Mouse (Mus musculus) gastrocnemius, adult 2 months (tissue): ENCODE data around the gene Suds3. TPM values are rescaled to one million over a fixed set of nuclear protein-coding genes. Genes with fewer than 3 reads are reported as not detected.

Experiments
- DNase-seq: peaks from one replicate; pipeline ENCODE4 v3.0.0; 2022
- H3K27ac ChIP-seq: fragments of 200-600 bp; 2 replicates; pipeline ENCODE4 v1.8.1; 2022; ENCODE audit warnings: mild to moderate bottlenecking
- H3K4me3 ChIP-seq: fragments of 200-600 bp; 2 replicates; pipeline ENCODE4 v1.8.1; 2022; ENCODE audit warnings: mild to moderate bottlenecking, moderate library complexity
- CTCF ChIP-seq: fragments of 200-600 bp; IDR thresholded peaks from 2 replicates; pipeline ENCODE4 v1.8.1; 2022; ENCODE audit warnings: antibody characterized with exemption, mild to moderate bottlenecking, moderate library complexity
- intact Hi-C: fragments of 180-260 bp; cut with DNase I; formaldehyde crosslinking; loops from one replicate; pipeline ENCODE4 v1.15.1; 2025
- total RNA-seq, 2 experiments: library from RNA; stranded (reverse); gene quantifications; 2 replicates each; pipeline ENCODE4 v1.2.3; 2021

Gene Suds3
- total RNA-seq, 2 experiments from 2014 or later, result 71.7 to 94.8 TPM

DNA sequence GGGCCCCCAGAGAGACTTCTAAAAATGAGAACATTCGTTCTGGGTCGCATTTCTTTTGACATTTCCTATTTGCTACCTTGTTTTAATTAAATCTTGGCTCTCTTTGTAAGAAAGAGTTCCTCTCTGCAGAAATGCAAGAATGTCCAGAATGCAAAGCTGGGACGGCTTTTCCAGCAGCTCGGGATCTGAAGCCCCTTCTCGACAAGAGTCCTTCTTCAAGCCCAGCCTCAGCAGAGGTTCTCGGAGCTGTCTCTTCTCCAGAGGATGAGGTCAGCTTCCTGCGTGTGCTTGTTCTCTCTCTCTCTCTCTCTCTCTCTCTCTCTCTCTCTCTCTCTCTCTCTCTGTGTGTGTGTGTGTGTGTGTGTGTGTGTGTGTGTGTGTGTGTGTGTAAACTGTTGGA is 1.8 kb upstream of the Suds3 start:
- no peak overlapping the region for H3K4me3 ChIP-seq
- intact Hi-C loops, result loop anchor here (5.0 to 10.0 kb wide), 6 partner anchors 40 to 375 kb away; partner anchors contain the start of genes Pebp1 and Rfc5
- TF ChIP-seq CTCF, result no peak
- peak; percentile 36 for DNase-seq
- peak overlapping the region; percentile 68; the same call in 1 of the 2 replicates for H3K27ac ChIP-seq

DNA sequence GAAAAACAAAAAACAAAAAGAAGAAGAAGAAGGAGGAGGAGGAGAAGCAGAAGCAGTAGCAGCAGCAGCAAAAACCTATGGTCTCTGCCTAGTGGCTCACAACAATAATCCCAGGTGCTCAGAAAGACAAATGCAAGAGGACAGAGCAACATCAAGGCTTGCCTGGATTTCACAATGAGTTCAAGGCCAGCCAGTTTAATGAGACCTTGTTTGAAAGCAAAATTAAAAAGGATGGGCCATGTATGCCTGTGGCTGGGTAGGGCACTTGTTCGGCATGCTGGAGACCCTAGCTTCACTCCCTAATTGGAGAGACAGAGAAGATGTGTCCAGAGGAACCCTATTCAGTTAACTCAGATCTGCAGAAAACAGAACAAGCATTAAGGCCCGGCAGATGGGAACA is 1.3 kb upstream of the Suds3 start:
- TF ChIP-seq CTCF, result no peak
- DNase-seq, result no peak
- Histone ChIP-seq H3K4me3 (no peak overlapping the region), H3K27ac (peak overlapping the region; percentile 68)
- intact Hi-C loops, result loop anchor here (5.0 to 10.0 kb wide), 6 partner anchors 40 to 375 kb away; partner anchors contain the start of genes Pebp1 and Rfc5

DNA sequence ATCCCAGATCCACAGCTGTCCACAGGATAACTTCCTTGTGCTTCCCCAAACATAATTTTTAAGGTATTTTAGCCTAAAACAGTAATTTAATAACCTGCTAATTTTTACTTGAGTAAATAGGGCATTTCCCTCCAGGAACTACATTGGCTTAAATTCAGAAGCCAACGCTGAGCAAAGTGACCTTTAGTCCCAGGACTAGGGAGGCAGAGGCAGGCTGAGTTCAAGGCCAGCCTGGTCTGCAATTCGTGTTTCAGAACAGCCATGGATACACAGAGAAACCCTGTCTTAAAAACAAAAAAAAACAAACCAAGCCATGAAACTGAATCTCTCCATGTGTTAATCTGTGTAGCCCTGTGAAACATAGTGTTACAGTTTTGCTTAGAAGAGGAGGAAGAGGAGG is 747 bp upstream of the Suds3 start:
- Histone ChIP-seq H3K27ac (peak overlapping the region; percentile 68), H3K4me3 (no peak overlapping the region)
- DNase-seq, result no peak
- no peak for TF ChIP-seq CTCF
- intact Hi-C loops, result loop anchor here (5.0 to 10.0 kb wide), 6 partner anchors 41 to 376 kb away; partner anchors contain the start of genes Pebp1 and Rfc5

DNA sequence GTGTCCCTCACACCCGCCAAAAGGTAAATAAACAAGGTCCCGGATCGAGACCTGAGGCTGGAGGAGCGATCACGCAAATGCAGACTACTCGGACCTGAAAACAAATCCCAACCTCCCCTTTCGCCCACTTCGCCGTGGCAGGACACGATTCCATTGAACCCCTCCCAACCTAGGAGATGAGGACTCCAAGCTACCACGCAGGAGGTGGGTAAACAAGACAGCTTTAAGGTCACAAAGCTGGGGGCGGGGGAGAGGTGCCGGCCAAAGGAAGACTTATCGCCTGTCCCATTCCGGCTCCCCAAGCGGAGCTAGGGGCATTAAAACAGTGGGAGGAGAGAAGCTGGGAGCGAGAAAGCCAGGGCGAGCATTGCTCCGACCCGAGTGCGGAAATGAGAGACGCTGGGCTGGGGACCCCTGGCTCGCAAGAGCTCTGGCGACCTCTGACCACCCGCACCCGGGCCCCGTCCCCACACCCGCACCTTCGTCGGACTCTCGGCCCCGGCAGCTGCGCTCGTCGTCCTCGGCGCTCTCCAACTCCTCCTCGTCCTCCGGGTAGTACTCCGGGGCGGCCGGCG is 633 bp downstream of the Suds3 start:
- no peak for DNase-seq
- intact Hi-C loops, result loop anchor here (5.0 to 10.0 kb wide), 6 partner anchors 42 to 377 kb away; partner anchors contain the start of genes Pebp1 and Rfc5
- Histone ChIP-seq H3K4me3 (peak overlapping the region; percentile 98), H3K27ac (peak overlapping the region; percentile 100)
- TF ChIP-seq CTCF, result no peak

DNA sequence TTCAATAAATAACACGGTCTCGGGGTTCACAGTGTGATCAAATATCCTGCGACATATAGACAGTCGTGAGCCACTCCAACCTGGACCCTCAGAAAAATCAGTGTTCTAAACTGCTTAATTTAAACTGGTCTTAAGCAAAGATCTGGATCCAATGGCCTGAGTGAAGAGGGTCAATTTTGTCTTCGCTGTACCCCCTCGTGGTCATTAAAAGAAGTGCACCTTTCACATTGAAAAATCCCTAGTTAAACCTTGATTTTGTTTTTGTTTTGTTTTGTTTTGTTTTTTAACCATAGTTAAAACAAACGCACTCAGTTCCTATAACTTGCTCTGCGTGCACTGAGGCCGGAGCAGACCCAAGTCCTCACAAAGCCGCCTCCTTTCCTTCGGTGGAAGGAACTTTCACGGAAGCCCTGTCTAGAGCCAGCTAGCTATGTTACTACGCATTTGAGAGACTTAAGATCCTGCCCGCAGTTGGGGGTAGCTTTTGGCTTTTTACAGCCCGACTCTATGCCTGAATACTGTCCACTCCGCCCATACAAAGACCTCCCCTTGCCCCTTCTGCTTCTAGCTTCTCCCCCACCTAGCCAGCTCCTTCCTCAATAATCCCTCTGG is 1.2 kb downstream of the Suds3 start:
- peak overlapping the region; percentile 98 for H3K4me3 ChIP-seq
- peak; percentile 73 for TF ChIP-seq CTCF
- no peak for DNase-seq
- intact Hi-C loops, result loop anchor here (5.0 to 10.0 kb wide), 6 partner anchors 43 to 378 kb away; partner anchors contain the start of genes Pebp1 and Rfc5
- H3K27ac ChIP-seq, result peak overlapping the region; percentile 100

DNA sequence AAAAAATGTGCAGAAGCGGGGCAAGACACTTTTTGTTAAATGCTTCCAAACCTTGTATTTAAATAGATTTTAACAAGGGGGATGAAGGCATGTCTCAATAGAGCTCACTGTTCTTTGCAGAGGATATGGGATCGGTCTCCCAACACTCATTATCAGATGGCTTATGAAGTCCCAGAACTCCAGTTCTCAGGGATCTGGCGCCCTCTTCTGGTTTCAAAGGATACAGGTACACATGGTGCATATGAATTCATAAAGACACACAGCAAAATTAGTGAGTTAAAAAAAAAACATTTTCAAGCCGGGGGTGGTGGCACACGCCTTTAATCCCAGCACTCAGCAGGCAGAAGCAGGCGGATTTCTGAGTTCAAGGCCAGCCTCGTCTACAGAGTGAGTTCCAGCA is 2.6 kb downstream of the Suds3 start:
- TF ChIP-seq CTCF, result peak; percentile 46
- intact Hi-C loops, result loop anchor here (10.0 kb wide), 2 partner anchors 101 to 271 kb away; partner anchors contain the start of gene Rfc5
- no peak overlapping the region for H3K4me3 ChIP-seq
- DNase-seq, result no peak
- no peak overlapping the region for H3K27ac ChIP-seq

DNA sequence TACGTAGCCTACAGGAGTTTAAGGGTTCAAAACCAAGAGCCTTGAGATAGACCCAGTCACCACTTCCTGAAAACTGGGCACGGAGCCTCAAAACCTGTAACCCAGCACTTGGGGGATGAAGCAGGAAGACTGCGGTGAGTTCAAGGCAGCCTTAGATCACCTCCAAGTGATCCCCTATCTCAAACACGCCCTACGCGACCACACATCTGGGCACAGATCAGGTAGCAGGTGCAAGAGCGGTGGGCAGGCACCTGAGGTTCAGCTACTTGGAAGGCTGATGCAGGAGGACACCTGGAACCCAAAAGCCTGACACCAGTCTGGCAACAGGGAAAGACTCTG is 4.2 kb downstream of the Suds3 start:
- H3K27ac ChIP-seq, result no peak overlapping the region
- no peak for TF ChIP-seq CTCF
- intact Hi-C loops, result loop anchor here (10.0 kb wide), 2 partner anchors 103 to 273 kb away; partner anchors contain the start of gene Rfc5
- no peak for DNase-seq
- no peak overlapping the region for H3K4me3 ChIP-seq

DNA sequence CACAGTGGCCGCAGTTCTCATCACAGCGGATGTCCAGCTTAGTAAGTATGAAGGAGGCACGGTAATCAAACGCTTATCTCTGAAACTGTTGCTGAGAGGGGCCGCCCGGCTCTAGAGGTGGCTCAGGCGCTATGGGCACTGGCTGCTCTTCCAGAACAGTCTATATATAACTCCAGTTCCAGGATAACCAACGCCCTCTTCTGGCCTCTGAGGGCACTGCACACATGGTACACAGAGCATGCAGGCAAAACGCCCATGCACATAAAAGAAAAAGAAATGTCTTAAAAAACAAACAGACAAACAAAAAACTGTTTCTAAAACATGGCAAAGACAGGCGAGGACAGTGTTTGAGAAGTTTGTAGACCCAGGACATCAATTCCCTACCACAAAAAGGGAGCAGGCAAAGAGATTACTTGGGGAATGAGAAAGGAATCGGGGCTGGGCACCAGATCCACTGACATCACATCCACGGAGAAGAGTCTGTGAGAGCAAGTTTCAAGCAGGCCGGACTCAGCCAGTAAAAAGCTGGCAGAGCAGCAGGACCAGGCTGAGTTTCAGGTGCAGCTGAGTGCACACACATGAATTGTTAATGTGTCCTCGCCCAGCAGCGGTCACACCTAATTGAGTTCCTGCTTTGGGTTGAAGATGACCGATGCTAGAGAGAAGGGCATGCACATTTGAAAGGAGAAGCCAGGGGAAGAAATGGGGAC is 4.7 kb downstream of the Suds3 start:
- TF ChIP-seq CTCF, result peak; percentile 18; the same call in 1 of the 2 replicates
- no peak overlapping the region for H3K27ac ChIP-seq
- no peak overlapping the region for H3K4me3 ChIP-seq
- intact Hi-C loops, result loop anchor here (10.0 kb wide), 2 partner anchors 104 to 274 kb away; partner anchors contain the start of gene Rfc5
- DNase-seq, result no peak

DNA sequence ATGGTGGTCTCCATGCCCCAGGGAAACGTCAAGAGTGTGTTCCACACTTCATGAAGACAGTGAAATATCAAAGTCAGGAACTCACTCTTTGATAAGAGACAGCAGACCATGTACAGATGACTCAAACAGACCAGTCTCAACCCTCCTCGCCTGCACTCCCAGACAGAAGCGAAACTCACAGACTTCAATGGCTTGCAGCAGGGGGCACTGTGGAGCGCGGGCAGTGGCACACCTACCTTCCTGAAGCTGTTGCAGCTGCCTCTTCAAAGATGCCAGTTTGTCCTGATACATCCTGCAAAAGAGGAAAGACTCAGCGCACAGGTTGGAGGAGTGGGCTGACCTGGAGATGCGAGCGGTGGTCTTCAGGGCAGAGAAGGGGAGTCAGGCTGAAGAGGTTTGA is 6.4 kb downstream of the Suds3 start:
- TF ChIP-seq CTCF, result peak; percentile 43
- intact Hi-C loops, result no loop called here
- DNase-seq, result no peak
- no peak overlapping the region for H3K4me3 ChIP-seq
- no peak overlapping the region for H3K27ac ChIP-seq

DNA sequence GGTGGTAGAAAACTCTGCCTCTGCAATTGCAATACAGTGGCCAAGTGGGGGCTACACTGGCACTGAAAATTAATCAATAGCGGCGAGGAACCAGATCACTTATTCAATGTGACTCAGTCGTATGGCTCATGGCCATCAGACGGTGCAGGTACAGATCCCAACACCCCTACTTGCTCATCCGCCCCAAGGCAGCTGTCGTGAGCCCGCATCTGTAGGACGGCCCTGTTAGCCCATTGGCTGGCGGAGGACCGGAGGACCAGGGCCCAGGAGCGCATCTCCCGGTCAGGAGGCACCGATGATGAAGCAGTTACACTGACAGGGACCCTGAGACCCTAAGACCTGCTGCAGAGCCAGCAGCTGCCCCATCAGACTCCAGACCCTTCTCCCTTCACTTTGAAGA is 7.2 kb downstream of the Suds3 start:
- TF ChIP-seq CTCF, result no peak
- no peak for DNase-seq
- no peak overlapping the region for H3K27ac ChIP-seq
- no peak overlapping the region for H3K4me3 ChIP-seq
- intact Hi-C loops, result no loop called here

DNA sequence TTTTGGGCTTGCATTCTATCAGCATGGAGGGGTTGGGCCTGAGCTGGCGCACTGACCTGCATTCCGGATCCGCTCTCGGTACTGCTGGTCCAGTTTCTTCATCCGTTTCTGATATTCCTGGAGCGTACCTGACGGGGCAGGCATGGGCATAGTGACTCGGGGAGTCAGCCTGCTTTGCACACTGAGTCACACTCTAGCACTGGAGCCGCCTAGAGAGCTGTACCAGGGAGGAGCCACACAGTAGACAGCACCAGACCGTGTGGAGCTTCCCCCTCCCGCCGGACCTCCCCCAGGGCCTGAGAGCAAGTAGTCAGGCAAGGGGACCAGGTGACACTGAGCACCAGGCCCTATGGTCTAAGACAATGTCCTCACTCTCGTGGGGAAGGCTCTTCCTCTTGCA is 7.6 kb downstream of the Suds3 start:
- no peak for TF ChIP-seq CTCF
- Histone ChIP-seq H3K27ac (no peak overlapping the region), H3K4me3 (no peak overlapping the region)
- no peak for DNase-seq
- intact Hi-C loops, result no loop called here

DNA sequence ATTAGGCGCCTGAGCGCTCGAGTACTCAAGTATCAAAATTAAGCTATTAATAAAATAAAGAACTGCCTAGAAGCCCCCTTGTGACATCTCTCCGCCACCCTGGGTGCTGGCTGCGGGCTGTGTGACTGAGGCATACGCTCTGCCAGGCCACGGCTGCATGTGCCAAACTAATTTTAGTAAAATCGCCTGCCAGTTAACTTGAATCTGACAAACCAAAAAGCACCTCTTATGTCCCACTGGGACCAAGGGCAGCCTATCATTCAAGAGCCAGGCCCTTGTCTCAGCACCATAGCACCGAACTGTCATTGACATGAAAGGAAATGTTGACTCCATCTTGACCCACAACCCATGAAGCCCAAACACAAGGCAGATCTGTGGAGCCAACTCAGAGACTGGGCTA is 10.2 kb downstream of the Suds3 start:
- DNase-seq, result no peak
- TF ChIP-seq CTCF, result no peak
- intact Hi-C loops, result no loop called here

DNA sequence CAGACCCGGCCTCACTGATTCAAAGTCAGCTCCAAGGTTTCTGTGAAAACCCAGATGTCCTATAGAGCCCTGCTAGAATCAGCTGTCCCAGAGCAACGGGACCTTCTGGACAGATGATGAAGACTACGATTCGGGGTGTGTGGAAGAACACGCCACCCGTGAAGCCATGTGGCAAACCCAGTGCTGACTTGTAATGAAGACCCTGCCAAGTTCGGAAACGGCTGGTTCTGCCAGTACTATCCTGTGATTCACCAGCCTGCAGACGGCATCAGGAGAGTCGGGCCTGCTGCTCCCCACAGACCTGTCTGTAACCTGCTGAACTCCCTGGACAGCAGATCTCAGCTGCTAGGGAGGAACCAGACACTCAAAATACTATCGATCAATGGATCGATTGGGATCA is 11.6 kb downstream of the Suds3 start:
- no peak for TF ChIP-seq CTCF
- Histone ChIP-seq H3K27ac (no peak overlapping the region), H3K4me3 (no peak overlapping the region)
- intact Hi-C loops, result no loop called here
- peak; percentile 3 for DNase-seq

More for the DNA sequence above, 10.2 kb downstream of the Suds3 start:
- Histone ChIP-seq H3K4me3 (no peak overlapping the region), H3K27ac (no peak overlapping the region)
